Mouse (Mus musculus): ENCODE measurements at regions not wholly inside any gene's neighbourhood (a gene's known extent, or its start where the extent isn't known, plus 50 kb on each side); places are given as distances from the start of the nearest gene placed in this dataset.
A peak's percentile ranks its signal among the peaks of the same experiment; 100 is the strongest.
"Not testable (repeated sequence)": the region's sequence is repeated elsewhere in the genome, so short reads cannot be mapped to it uniquely, and the experiment has no call there.

DNA sequence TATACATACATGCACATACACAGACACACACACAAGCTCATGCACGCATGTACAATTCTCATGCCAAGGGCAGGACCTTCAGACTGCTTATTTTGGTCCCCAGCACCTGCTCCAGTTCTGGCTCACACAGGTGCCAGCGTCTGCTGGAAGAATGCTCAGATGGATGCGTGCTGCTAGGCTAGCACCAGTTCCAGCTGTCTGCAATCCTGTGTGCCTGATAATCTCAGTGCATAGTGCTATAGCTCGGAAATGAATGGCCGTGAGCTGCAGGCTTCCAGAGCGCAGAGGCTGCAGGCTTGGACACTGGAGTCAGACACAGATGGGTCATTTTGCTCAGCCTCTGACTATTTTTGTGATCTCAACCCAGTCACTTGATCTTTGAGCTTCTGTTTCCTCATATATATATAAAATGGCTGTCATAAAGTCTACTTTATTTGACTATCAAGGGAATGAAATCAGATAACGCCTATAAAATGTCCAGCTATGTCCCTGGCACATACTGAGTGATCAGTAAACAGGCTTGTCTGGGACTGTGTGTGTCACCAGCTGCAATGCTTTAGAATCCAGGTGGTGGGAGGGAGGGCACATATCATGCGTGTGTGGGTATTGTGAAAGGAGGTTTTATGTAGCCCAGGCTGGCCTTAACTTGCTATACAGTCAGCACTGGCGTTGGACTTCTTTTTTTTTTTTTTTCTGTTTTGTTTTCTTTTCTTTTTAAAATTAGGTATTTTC lies 91.7 kb upstream of the Eif4g2 start:
- DNase-seq = no peak

DNA sequence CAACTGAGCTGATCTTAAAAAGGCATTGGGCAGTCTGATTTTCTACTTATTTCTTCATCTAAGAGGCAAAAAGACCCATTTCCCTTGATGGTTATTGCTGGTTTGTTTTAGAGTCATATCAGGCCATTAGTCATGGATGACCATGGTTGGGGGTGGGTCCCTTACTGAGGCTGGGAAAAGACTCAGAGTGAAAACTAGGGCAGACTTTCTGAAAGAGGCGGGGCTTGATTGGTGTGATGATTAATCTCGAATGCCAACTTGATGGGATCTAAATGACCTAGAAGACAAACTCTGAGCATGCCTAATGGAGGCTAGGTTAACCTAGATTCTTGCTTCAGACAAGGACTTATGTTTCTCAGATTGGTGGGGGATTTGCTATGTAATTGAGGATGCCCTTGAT lies 89.2 kb upstream of the Eif4g2 start:
- DNase-seq = peak; percentile 72 to 73

GRCm38 (mm10) chr7:111168546-111169233 lies 85.9 kb upstream of the Eif4g2 start:
- not testable (repeated sequence) for DNase-seq

DNA sequence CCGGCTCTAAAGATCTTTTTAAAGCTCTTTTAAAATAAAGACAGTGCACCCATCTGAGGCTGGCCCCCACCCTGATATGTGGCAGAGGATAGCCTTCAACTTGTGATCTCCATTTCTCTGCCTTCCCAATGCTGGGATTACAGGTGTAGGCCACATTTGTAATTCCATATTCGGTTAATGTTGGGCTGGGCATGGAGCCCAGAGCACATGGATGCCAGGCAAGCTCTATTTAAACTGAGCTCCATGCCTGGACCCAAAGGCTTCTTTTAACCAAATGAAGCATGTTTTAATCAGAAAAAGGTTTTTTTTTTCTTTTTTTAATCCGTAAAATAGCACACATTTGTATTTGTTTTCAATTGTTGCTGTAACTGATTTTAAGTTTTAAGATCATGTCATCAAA lies 82.2 kb upstream of the Eif4g2 start:
- no peak for DNase-seq

- no peak for DNase-seq
These were observed 81.4 kb upstream of the Eif4g2 start for GRCm38 (mm10) chr7:111164276-111164675.

DNA sequence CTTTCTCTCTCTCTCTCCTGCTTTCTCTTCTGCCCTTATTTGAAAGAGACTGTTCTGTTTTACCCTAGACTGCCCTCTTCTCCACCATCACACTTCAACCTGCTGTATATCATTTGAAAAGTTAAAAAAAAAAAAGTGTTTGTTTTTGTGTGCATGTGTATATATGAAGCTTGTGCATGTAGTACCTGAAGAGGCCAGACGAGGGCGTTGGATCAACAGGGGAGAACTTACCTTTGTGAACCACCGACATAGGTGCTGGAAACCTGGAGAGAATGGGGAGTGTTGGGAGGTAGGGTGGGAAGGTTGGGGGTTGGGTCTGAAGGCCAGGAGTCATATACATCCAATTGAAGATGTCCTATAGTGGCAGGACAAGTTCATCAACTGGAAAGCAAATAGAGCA lies 81.0 kb upstream of the Eif4g2 start:
- DNase-seq = no peak

DNA sequence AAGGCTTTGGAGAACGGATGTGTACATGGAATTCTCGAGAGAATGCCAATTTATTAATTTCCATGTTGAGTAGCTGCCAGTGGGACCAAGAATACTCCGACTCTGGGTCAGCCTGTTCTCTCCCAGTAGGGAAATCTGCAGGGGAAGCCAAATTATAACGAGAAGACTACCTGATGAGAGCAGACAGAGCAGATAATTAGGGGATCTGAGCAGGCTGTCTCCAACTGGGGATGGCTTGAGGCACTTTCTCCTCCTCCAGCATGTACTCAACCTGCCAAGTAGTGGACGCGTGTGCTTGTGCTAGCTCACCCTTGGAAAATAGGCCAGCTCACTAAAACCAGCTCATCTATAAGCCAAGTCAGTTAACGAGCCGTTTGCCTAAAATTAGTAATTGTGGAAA lies 80.5 kb upstream of the Eif4g2 start:
- DNase-seq = no peak

- DNase-seq = no peak
These were observed 76.0 kb upstream of the Eif4g2 start for GRCm38 (mm10) chr7:111158791-111159286.

DNA sequence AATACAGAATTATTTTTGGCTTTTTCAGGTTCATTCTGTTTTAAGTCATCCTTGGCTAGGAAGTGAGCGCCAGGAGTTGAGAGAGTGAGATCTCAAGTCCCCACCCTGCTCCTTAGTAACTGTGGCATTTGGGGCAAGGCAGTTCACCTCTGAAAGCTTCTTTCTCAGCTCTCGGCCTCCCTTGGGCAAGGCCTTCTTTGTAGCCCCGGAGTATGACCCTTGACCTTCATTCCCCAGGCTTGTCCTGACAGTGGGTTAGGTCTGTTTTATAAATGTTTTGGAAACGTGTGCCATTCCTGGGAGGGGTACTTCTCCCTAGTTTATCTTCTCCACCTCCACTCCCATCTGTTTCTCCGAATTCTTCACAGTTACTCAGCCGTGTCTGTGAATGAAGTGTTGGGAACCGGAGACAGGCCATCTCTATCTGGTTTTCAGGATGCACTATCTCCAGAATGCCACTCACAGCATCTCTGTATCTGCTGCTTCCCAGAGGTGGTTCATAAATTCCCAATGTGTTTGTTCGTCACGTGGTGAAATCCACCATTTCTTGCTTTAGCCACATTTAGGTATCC lies 75.0 kb upstream of the Eif4g2 start:
- DNase-seq = no peak

GRCm38 (mm10) chr7:111157287-111157686 lies 74.5 kb upstream of the Eif4g2 start:
- DNase-seq = peak; percentile 58 to 73

GRCm38 (mm10) chr7:111156472-111157231 lies 73.8 kb upstream of the Eif4g2 start:
- DNase-seq = peak; percentile 36 to 51

DNA sequence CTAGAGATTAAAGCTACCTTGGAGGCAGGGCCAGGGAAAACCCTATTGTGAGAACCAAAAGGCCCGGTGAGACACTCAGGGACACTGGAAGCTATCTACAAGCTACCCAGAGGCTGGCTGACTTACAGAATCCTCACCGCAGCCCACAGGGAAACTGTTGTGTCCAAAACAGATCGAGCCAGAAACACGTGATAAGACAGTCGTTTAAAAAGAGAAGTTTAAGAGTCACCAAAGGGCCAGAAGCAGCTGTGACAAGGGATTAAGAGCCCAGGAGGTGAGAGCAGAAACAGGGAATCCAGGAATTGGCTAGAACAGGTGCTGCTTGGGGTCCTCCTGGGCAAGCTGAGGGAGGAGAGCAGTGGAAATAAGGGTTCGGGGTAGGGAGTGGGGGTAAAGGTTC lies 73.2 kb upstream of the Eif4g2 start:
- no peak for DNase-seq

DNA sequence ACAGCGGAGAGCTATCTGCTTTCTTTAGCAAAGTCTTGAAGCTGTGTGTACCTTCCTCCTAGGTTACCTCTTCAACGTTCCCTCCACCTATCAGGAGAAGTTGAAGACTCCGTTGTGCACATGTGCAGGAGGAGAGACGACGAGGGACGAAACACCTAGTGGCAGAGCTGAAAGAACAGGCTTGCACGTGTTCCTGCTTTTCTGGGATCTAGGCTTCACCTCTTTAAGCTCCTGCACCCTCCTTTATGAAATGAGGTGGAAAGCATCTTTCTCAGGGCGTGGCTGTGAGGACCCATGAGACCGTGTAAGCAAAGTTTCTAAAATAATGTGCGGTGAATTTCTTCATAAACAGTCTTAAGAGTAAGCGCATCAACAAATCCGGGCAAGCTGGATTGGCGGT lies 71.4 kb upstream of the Eif4g2 start:
- no peak for DNase-seq

GRCm38 (mm10) chr7:111150540-111150939 lies 67.7 kb upstream of the Eif4g2 start:
- DNase-seq = no peak

DNA sequence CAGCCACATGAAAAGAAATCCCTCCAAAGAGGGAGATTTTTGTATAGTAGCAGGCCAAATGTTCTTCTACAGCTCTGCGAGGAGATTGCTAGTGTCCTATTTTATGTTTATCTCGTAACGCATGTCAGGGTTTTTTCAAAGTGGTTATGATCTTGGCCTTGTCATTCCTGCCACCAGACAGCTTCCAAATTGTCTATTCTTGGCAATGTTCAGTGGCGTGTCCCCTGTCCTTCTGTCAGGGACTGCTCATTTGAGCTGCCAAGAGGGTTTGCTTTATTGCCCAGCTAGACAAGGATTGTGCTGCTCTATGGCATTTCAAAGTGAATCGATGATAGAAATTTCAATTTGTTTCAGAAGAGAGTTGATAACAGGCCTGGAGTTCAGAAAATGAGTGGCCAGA lies 67.3 kb upstream of the Eif4g2 start:
- peak; percentile 23 to 38 for DNase-seq

DNA sequence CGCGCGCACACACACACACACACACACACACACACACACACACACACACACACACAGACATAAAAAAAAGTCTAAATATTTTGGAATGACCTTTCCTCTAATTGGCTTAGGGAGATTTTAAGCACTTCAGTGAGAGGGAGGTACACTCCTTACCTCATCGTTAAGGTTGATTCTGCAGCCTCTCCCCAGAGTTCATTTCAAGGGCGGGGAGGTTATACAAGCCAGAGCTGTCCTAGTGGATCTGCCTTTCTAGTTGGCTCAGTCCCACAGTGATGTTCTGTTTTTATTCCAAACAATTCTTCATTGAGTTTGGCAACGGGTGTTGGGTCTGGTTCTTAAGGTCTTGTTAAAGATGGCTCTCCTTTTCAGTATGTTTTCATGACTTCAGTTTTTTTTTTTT lies 64.8 kb upstream of the Eif4g2 start:
- DNase-seq = no peak

GRCm38 (mm10) chr7:111146670-111147069 lies 63.8 kb upstream of the Eif4g2 start:
- DNase-seq = no peak

- DNase-seq = no peak
These were observed 61.4 kb upstream of the Eif4g2 start for GRCm38 (mm10) chr7:111144216-111144615.

- no peak for DNase-seq
These were observed 58.6 kb upstream of the Eif4g2 start for GRCm38 (mm10) chr7:111141285-111141965.

GRCm38 (mm10) chr7:111138038-111138437 lies 55.2 kb upstream of the Eif4g2 start:
- DNase-seq = no peak

GRCm38 (mm10) chr7:111136066-111136639 lies 53.3 kb upstream of the Eif4g2 start:
- no peak for DNase-seq

DNA sequence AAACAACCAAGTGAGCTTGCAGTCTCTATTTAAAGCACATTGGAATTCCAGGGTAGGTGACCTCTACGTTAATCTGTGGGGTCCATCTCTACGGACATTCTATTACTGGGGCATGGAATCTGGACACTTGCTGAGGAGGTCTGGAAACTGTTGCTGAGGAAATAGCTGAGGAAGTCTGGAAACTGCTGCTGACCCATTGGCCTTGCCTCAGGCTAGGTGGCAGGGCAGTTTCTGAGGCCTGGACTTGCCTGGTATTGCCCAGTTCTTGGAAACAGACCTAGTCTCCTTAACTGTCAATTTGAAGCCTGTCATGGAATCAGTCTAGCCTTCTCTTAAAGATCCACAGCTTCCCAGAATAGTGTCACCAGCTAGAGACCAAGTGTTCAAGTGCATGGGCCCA lies 51.7 kb upstream of the Eif4g2 start:
- DNase-seq = no peak

Measured in adrenal gland, postnatal 36 days (tissue).